Mouse (Mus musculus): ENCODE measurements around the gene Lrrk1.

Lrrk1 gene

GRCm38 (mm10) chr7:66304993-66305713, 83.0 kb downstream of the Lrrk1 start:
- DNase-seq (ENCODE audit: low read depth in 1 of 2, low spot score in 2 of 2) = no peak

- DNase-seq (ENCODE audit: low read depth in 1 of 2, low spot score in 2 of 2) = peak; percentile 45 to 55
Observed at GRCm38 (mm10) chr7:66303922-66304660, 84.1 kb downstream of the Lrrk1 start.

GRCm38 (mm10) chr7:66301486-66301885, 86.7 kb downstream of the Lrrk1 start:
- no peak for DNase-seq (ENCODE audit: low read depth in 1 of 2, low spot score in 2 of 2)

- DNase-seq (ENCODE audit: low read depth in 1 of 2, low spot score in 2 of 2) = peak in 1 of 2 experiments; percentile 26
Observed at GRCm38 (mm10) chr7:66300680-66301079, 87.5 kb downstream of the Lrrk1 start.

GRCm38 (mm10) chr7:66297656-66298021, 90.5 kb downstream of the Lrrk1 start:
- no peak for DNase-seq (ENCODE audit: low read depth in 1 of 2, low spot score in 2 of 2)

- no peak for DNase-seq (ENCODE audit: low read depth in 1 of 2, low spot score in 2 of 2)
Observed at GRCm38 (mm10) chr7:66296921-66297655, 91.1 kb downstream of the Lrrk1 start.

GRCm38 (mm10) chr7:66292552-66293376, 95.4 kb downstream of the Lrrk1 start:
- no peak for DNase-seq (ENCODE audit: low read depth in 1 of 2, low spot score in 2 of 2)

GRCm38 (mm10) chr7:66292010-66292409, 96.1 kb downstream of the Lrrk1 start:
- no peak for DNase-seq (ENCODE audit: low read depth in 1 of 2, low spot score in 2 of 2)

GRCm38 (mm10) chr7:66282984-66283612, 105.1 kb downstream of the Lrrk1 start:
- DNase-seq (ENCODE audit: low read depth in 1 of 2, low spot score in 2 of 2) = no peak

GRCm38 (mm10) chr7:66282265-66282664, 105.9 kb downstream of the Lrrk1 start:
- no peak for DNase-seq (ENCODE audit: low read depth in 1 of 2, low spot score in 2 of 2)

- DNase-seq (ENCODE audit: low read depth in 1 of 2, low spot score in 2 of 2) = no peak
Observed at GRCm38 (mm10) chr7:66278001-66278400, 110.1 kb downstream of the Lrrk1 start.

- no peak for DNase-seq (ENCODE audit: low read depth in 1 of 2, low spot score in 2 of 2)
Observed at GRCm38 (mm10) chr7:66273494-66273893, 114.7 kb downstream of the Lrrk1 start.

GRCm38 (mm10) chr7:66271226-66271625, 116.9 kb downstream of the Lrrk1 start:
- no peak for DNase-seq (ENCODE audit: low read depth in 1 of 2, low spot score in 2 of 2)

GRCm38 (mm10) chr7:66266942-66267850, 121.0 kb downstream of the Lrrk1 start:
- no peak for DNase-seq (ENCODE audit: low read depth in 1 of 2, low spot score in 2 of 2)

GRCm38 (mm10) chr7:66263421-66263820, 124.7 kb downstream of the Lrrk1 start:
- no peak for DNase-seq (ENCODE audit: low read depth in 1 of 2, low spot score in 2 of 2)

- no peak for DNase-seq (ENCODE audit: low read depth in 1 of 2, low spot score in 2 of 2)
Observed at GRCm38 (mm10) chr7:66262570-66263156, 125.5 kb downstream of the Lrrk1 start.

GRCm38 (mm10) chr7:66260763-66261390, 127.3 kb downstream of the Lrrk1 start:
- no peak for DNase-seq (ENCODE audit: low read depth in 1 of 2, low spot score in 2 of 2)

GRCm38 (mm10) chr7:66260295-66260694, 127.9 kb downstream of the Lrrk1 start:
- no peak for DNase-seq (ENCODE audit: low read depth in 1 of 2, low spot score in 2 of 2)

All from monocyte, adult 2 months (primary cell).